ENCODE assay signal across 28 mouse cellular contexts in genomic region chr16:60651716-60652115, GRCm38 (mm10). TPM values are rescaled to one million over a fixed set of nuclear protein-coding genes. Genes with fewer than 3 reads are reported as not detected.
DNase-seq lines count a peak whose midpoint lies in the region; ATAC-seq and TF ChIP-seq lines count a peak whose summit lies in the region.
"Had no signal": no experiment of that assay in that cellular context is flagged by ENCODE, and none has a peak within 500 bp of the region (broad histone marks: within the 10 kb centered on the region; RNA-seq: fewer than 3 reads in every experiment).

No protein-coding gene starts in this region.

- no peaks in the 10 kb centered on the region for H3K4me1 ChIP-seq in hindbrain, embryonic 12.5 days
- no peaks in the 10 kb centered on the region for H3K4me1 ChIP-seq in hindbrain, embryonic 14.5 days (replicated peaks; ENCODE audit: control insufficient read depth, insufficient read depth, low read length)
- H3K4me1 ChIP-seq in midbrain, postnatal 0 days (ENCODE audit: insufficient read depth, low read length) = no peaks in the 10 kb centered on the region
- H3K4me1 ChIP-seq in midbrain, embryonic 16.5 days (ENCODE audit: control insufficient read depth, insufficient read depth, low read length) = no peaks in the 10 kb centered on the region
- H3K4me1 ChIP-seq in hindbrain, postnatal 0 days (ENCODE audit: insufficient read depth, low read length) = no peaks in the 10 kb centered on the region
- H3K4me1 ChIP-seq: embryonic facial prominence, embryonic 10.5 days; hindbrain, embryonic 15.5 days; limb, embryonic 13.5 days; liver, embryonic 12.5 days; midbrain, embryonic 13.5 days had no signal

- peak; percentile 1 for DNase-seq in cerebellum, adult 9-11 months
- no peak for DNase-seq in cerebellum, postnatal 4 days (ENCODE audit: low spot score in 2 of 2)
- no peak for DNase-seq in hindbrain, embryonic 14.5 days (ENCODE audit: low spot score)
- DNase-seq in midbrain, postnatal 0 days (ENCODE audit: low spot score) = peak; percentile 30
- peak; percentile 31 for DNase-seq in hindbrain, postnatal 0 days (ENCODE audit: low spot score)
- DNase-seq: adrenal gland, postnatal 14 days; gastrocnemius, postnatal 14 days; heart, adult 11 months; kidney, adult 9 months; kidney, postnatal 14 days; lung, adult 18-20 months; lung, postnatal 10 days; right cerebral cortex, postnatal 25 days; spleen, adult 18-20 months had no signal

- H3K4me2 ChIP-seq in hindbrain, embryonic 12.5 days (replicated peaks) = no peak overlapping the region
- no peak overlapping the region for H3K4me2 ChIP-seq in hindbrain, embryonic 14.5 days (replicated peaks)
- no peak overlapping the region for H3K4me2 ChIP-seq in midbrain, postnatal 0 days (ENCODE audit: low read depth, low read length, poor library complexity, severe bottlenecking)
- no peak overlapping the region for H3K4me2 ChIP-seq in midbrain, embryonic 16.5 days (ENCODE audit: low read length)
- no peak overlapping the region for H3K4me2 ChIP-seq in hindbrain, postnatal 0 days (ENCODE audit: low read depth, low read length)
- H3K4me2 ChIP-seq: heart, embryonic 11.5 days; hindbrain, embryonic 15.5 days; limb, embryonic 13.5 days; liver, embryonic 12.5 days; midbrain, embryonic 13.5 days had no signal

- no peak overlapping the region for H3K4me3 ChIP-seq in hindbrain, embryonic 12.5 days
- H3K4me3 ChIP-seq in hindbrain, embryonic 14.5 days (replicated peaks; ENCODE audit: low read length) = no peak overlapping the region
- no peak overlapping the region for H3K4me3 ChIP-seq in midbrain, postnatal 0 days (ENCODE audit: low read depth, low read length)
- no peak overlapping the region for H3K4me3 ChIP-seq in midbrain, embryonic 16.5 days (ENCODE audit: low read depth, low read length)
- H3K4me3 ChIP-seq in hindbrain, postnatal 0 days (ENCODE audit: low read length) = no peak overlapping the region
- H3K4me3 ChIP-seq: embryonic facial prominence, embryonic 10.5 days; hindbrain, embryonic 15.5 days; layer of hippocampus, adult 2 months; limb, embryonic 13.5 days; liver, embryonic 12.5 days; midbrain, embryonic 13.5 days; myocyte had no signal

- no peak overlapping the region for H3K27ac ChIP-seq in hindbrain, embryonic 12.5 days
- H3K27ac ChIP-seq in hindbrain, embryonic 14.5 days = no peak overlapping the region
- no peak overlapping the region for H3K27ac ChIP-seq in midbrain, postnatal 0 days (ENCODE audit: low read depth, low read length)
- no peak overlapping the region for H3K27ac ChIP-seq in midbrain, embryonic 16.5 days (ENCODE audit: low read length)
- no peak overlapping the region for H3K27ac ChIP-seq in hindbrain, postnatal 0 days
- H3K27ac ChIP-seq: embryonic facial prominence, embryonic 10.5 days; hindbrain, embryonic 15.5 days; layer of hippocampus, adult 2 months; limb, embryonic 13.5 days; liver, embryonic 12.5 days; midbrain, embryonic 13.5 days had no signal

- no peaks in the 10 kb centered on the region for H3K27me3 ChIP-seq in hindbrain, embryonic 12.5 days
- H3K27me3 ChIP-seq in hindbrain, embryonic 14.5 days (ENCODE audit: control insufficient read depth, insufficient read depth, low read length) = no peaks in the 10 kb centered on the region
- no peaks in the 10 kb centered on the region for H3K27me3 ChIP-seq in midbrain, postnatal 0 days (ENCODE audit: insufficient read depth, low read length)
- no peaks in the 10 kb centered on the region for H3K27me3 ChIP-seq in midbrain, embryonic 16.5 days (ENCODE audit: control insufficient read depth, insufficient read depth, low read depth, low read length)
- no peaks in the 10 kb centered on the region for H3K27me3 ChIP-seq in hindbrain, postnatal 0 days (ENCODE audit: insufficient read depth, low read length)
- H3K27me3 ChIP-seq: hindbrain, embryonic 15.5 days; limb, embryonic 13.5 days; liver, embryonic 12.5 days; midbrain, embryonic 13.5 days had no signal

- no peaks in the 10 kb centered on the region for H3K9me3 ChIP-seq in hindbrain, embryonic 12.5 days (replicated peaks)
- no peaks in the 10 kb centered on the region for H3K9me3 ChIP-seq in hindbrain, embryonic 14.5 days (ENCODE audit: control insufficient read depth, low read length)
- H3K9me3 ChIP-seq in midbrain, postnatal 0 days (ENCODE audit: low read length) = no peaks in the 10 kb centered on the region
- no peaks in the 10 kb centered on the region for H3K9me3 ChIP-seq in midbrain, embryonic 16.5 days (replicated peaks; ENCODE audit: control insufficient read depth, low read length, poor library complexity, severe bottlenecking)
- H3K9me3 ChIP-seq in hindbrain, postnatal 0 days (ENCODE audit: low read length) = no peaks in the 10 kb centered on the region
- H3K9me3 ChIP-seq: embryonic facial prominence, embryonic 10.5 days; hindbrain, embryonic 15.5 days; limb, embryonic 13.5 days; liver, embryonic 12.5 days; midbrain, embryonic 13.5 days had no signal

- H3K9ac ChIP-seq in hindbrain, embryonic 12.5 days = no peak overlapping the region
- H3K9ac ChIP-seq in hindbrain, embryonic 14.5 days = no peak overlapping the region
- H3K9ac ChIP-seq in midbrain, postnatal 0 days (replicated peaks; ENCODE audit: low read length, poor library complexity, severe bottlenecking) = no peak overlapping the region
- no peak overlapping the region for H3K9ac ChIP-seq in midbrain, embryonic 16.5 days (ENCODE audit: low read depth, low read length)
- H3K9ac ChIP-seq in hindbrain, postnatal 0 days (replicated peaks; ENCODE audit: low read length) = no peak overlapping the region
- H3K9ac ChIP-seq: hindbrain, embryonic 15.5 days; limb, embryonic 13.5 days; liver, embryonic 12.5 days; midbrain, embryonic 13.5 days had no signal

- H3K36me3 ChIP-seq in hindbrain, embryonic 12.5 days = no peaks in the 10 kb centered on the region
- H3K36me3 ChIP-seq in hindbrain, embryonic 14.5 days (replicated peaks; ENCODE audit: control insufficient read depth, insufficient read depth) = no peaks in the 10 kb centered on the region
- no peaks in the 10 kb centered on the region for H3K36me3 ChIP-seq in midbrain, postnatal 0 days (ENCODE audit: insufficient read depth, low read length)
- H3K36me3 ChIP-seq in midbrain, embryonic 16.5 days (ENCODE audit: control insufficient read depth, insufficient read depth, low read length) = no peaks in the 10 kb centered on the region
- H3K36me3 ChIP-seq in hindbrain, postnatal 0 days (ENCODE audit: insufficient read depth, low read length) = no peaks in the 10 kb centered on the region
- H3K36me3 ChIP-seq: embryonic facial prominence, embryonic 10.5 days; hindbrain, embryonic 15.5 days; limb, embryonic 13.5 days; liver, embryonic 12.5 days; midbrain, embryonic 13.5 days had no signal

- TF ChIP-seq CTCF in midbrain, postnatal 0 days (IDR thresholded peaks at IDR 0.05) = no peak
- TF ChIP-seq CTCF in hindbrain, postnatal 0 days (IDR thresholded peaks at IDR 0.05; ENCODE audit: low read depth) = no peak

- 0 out of 2 replicates have a peak, but pooled peaks have one; percentile 40 for ATAC-seq in hindbrain, embryonic 12.5 days (ENCODE audit: low FRiP score)
- no peak for ATAC-seq in hindbrain, embryonic 14.5 days (ENCODE audit: low FRiP score)
- ATAC-seq in midbrain, postnatal 0 days (ENCODE audit: low FRiP score) = no peak
- ATAC-seq in midbrain, embryonic 16.5 days = no peak
- peak; percentile 32; the same call in 1 of the 2 replicates for ATAC-seq in hindbrain, postnatal 0 days
- ATAC-seq: CD4-positive, CD25-positive, alpha-beta regulatory T cell, adult 4 months; intestine, embryonic 16.5 days; liver, embryonic 12.5 days; midbrain, embryonic 13.5 days had no signal

RNA-seq across cellular contexts. Expression of gene Epha6, which starts 46.4 kb away (rescaled TPM):
- polyA plus RNA-seq in hindbrain, embryonic 12.5 days (2016; fragmentation: Nextera tagmentation; extraction: Ambion mirVana) = 4.2 and 5.1 TPM in 2 replicates
- 12.3 and 13.3 TPM in 2 replicates for polyA plus RNA-seq in hindbrain, embryonic 14.5 days (2014; fragmentation: Nextera tagmentation; extraction: Ambion mirVana)
- 25.0 and 25.3 TPM in 2 replicates for total RNA-seq in midbrain, postnatal 0 days (2014; rRNA removed)
- 4.1 and 5.3 TPM in 2 replicates for polyA plus RNA-seq in midbrain, postnatal 0 days (2015; fragmentation: Nextera tagmentation; extraction: Ambion mirVana)
- 6.4 and 8.1 TPM in 2 replicates for polyA plus RNA-seq in midbrain, embryonic 16.5 days (2015; fragmentation: Nextera tagmentation; extraction: Ambion mirVana)
- 20.6 and 22.3 TPM in 2 replicates for total RNA-seq in hindbrain, postnatal 0 days (2014; rRNA removed)
- polyA plus RNA-seq in hindbrain, postnatal 0 days (2015; fragmentation: Nextera tagmentation; extraction: Ambion mirVana) = 6.6 and 7.2 TPM in 2 replicates
- total RNA-seq: adrenal gland, postnatal 14 days had no signal
- polyA plus RNA-seq: CD4-positive, CD25-positive, alpha-beta regulatory T cell, adult 4 months; heart, postnatal 0 days; liver, embryonic 12.5 days; myocyte; urinary bladder, adult 2 months had no signal

Comparison
In these comparisons a context has a peak if more than half of its experiments do, and no peak if none do; other contexts are left out.
1. DNase-seq: peak in cerebellum, adult 9-11 months (single experiment), midbrain, postnatal 0 days (single experiment) and hindbrain, postnatal 0 days (single experiment); none in cerebellum, postnatal 4 days (0 of 2) and hindbrain, embryonic 14.5 days (single experiment).
2. ATAC-seq: peak in hindbrain, embryonic 12.5 days (single experiment) and hindbrain, postnatal 0 days (single experiment); none in hindbrain, embryonic 14.5 days (single experiment), midbrain, postnatal 0 days (single experiment) and midbrain, embryonic 16.5 days (single experiment).